Mouse (Mus musculus): ENCODE data around the gene Aste1. TPM values are rescaled to one million over a fixed set of nuclear protein-coding genes. Genes with fewer than 3 reads are reported as not detected.

Aste1 gene
- polyA plus RNA-seq, 1 experiment from 2014 or later: 14.1 TPM

DNA sequence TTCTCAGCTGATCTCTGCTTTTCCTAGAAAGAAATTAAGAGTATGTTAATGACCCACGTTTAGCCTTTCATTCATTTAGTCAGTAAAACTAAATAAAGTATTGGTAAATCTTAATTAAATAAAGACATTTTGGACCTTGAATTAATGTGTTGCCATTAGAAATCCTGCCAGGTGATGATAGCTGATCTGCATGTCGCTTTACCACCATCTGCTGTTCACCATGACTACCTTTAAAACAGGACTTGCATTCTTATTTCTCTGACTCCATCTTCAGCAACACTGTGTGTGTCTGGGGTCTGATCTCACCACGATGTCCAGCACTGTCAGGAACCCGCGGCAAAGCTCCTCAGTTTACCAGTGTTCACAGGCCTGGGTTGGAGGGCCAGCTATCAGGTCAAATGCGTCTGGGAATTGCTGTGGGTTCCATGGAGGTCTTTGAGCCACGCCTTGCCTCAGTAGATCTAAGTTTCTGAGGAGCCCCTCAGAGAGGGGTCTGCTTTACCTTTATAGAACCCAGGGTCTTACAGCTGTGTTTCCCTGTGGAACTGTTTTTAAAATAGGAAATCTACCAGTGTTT, 18.1 kb upstream of the Aste1 start:
- H3K9ac ChIP-seq (ENCODE audit: low read length): no peak overlapping the region
- no peaks in the 10 kb centered on the region for H3K36me3 ChIP-seq (ENCODE audit: control insufficient read depth, insufficient read depth, low read length)
- no peaks in the 10 kb centered on the region for H3K9me3 ChIP-seq (replicated peaks; ENCODE audit: control insufficient read depth, low read length)
- 71% methylated on average over 7 of the region's 7 CpGs for WGBS
- H3K4me2 ChIP-seq (ENCODE audit: low read depth, low read length): no peak overlapping the region
- no peaks in the 10 kb centered on the region for H3K4me1 ChIP-seq (ENCODE audit: control insufficient read depth, insufficient read depth, low read length)
- H3K4me3 ChIP-seq (replicated peaks; ENCODE audit: low read length): no peak overlapping the region
- ATAC-seq (ENCODE audit: insufficient read depth, low FRiP score): no peak
- no peaks in the 10 kb centered on the region; the same call in 1 of the 2 replicates for H3K27me3 ChIP-seq (ENCODE audit: control insufficient read depth, insufficient read depth, low read length)
- H3K27ac ChIP-seq (ENCODE audit: low read length): no peak overlapping the region

DNA sequence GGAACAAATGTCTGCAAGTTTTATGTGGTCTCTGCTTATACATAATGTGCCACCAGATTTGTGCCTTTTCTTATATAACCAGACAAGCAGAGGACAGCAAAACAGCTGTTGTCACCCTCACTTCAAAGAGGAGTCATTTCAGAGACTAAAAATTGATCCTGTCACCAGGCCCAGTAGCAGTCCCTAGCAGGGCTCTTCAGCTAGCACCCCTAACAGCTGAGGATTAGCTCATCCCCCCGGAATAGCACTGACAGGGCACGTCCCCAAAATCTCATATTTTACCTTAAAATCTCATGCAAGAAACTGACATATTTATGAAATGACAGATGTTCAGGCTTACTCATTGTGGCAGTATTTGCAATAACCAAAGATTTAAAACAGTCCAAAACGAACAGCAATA, 17.6 kb upstream of the Aste1 start:
- H3K9ac ChIP-seq (ENCODE audit: low read length): no peak overlapping the region
- no peaks in the 10 kb centered on the region for H3K4me1 ChIP-seq (ENCODE audit: control insufficient read depth, insufficient read depth, low read length)
- no peaks in the 10 kb centered on the region; the same call in 1 of the 2 replicates for H3K27me3 ChIP-seq (ENCODE audit: control insufficient read depth, insufficient read depth, low read length)
- H3K4me2 ChIP-seq (ENCODE audit: low read depth, low read length): no peak overlapping the region
- WGBS: 61% methylated on average over 3 of the region's 3 CpGs
- H3K9me3 ChIP-seq (replicated peaks; ENCODE audit: control insufficient read depth, low read length): no peaks in the 10 kb centered on the region
- no peak overlapping the region for H3K27ac ChIP-seq (ENCODE audit: low read length)
- no peaks in the 10 kb centered on the region for H3K36me3 ChIP-seq (ENCODE audit: control insufficient read depth, insufficient read depth, low read length)
- no peak overlapping the region for H3K4me3 ChIP-seq (replicated peaks; ENCODE audit: low read length)
- ATAC-seq (ENCODE audit: insufficient read depth, low FRiP score): no peak

GRCm38 (mm10) chr9:105379533-105380145, 15.6 kb upstream of the Aste1 start:
- H3K27me3 ChIP-seq (ENCODE audit: control insufficient read depth, insufficient read depth, low read length): no peaks in the 10 kb centered on the region; the same call in 1 of the 2 replicates
- H3K9ac ChIP-seq (ENCODE audit: low read length): no peak overlapping the region
- H3K4me2 ChIP-seq (ENCODE audit: low read depth, low read length): no peak overlapping the region
- ATAC-seq (ENCODE audit: insufficient read depth, low FRiP score): no peak
- H3K4me1 ChIP-seq (ENCODE audit: control insufficient read depth, insufficient read depth, low read length): no peaks in the 10 kb centered on the region
- WGBS: 78% methylated on average over 8 of the region's 8 CpGs
- H3K36me3 ChIP-seq (ENCODE audit: control insufficient read depth, insufficient read depth, low read length): no peaks in the 10 kb centered on the region
- no peak overlapping the region for H3K27ac ChIP-seq (ENCODE audit: low read length)
- no peak overlapping the region for H3K4me3 ChIP-seq (replicated peaks; ENCODE audit: low read length)
- no peaks in the 10 kb centered on the region for H3K9me3 ChIP-seq (replicated peaks; ENCODE audit: control insufficient read depth, low read length)

- 77% methylated on average over 5 of the region's 5 CpGs for WGBS
- no peak overlapping the region for H3K9ac ChIP-seq (ENCODE audit: low read length)
- H3K4me2 ChIP-seq (ENCODE audit: low read depth, low read length): no peak overlapping the region
- no peak for ATAC-seq (ENCODE audit: insufficient read depth, low FRiP score)
- no peaks in the 10 kb centered on the region for H3K36me3 ChIP-seq (ENCODE audit: control insufficient read depth, insufficient read depth, low read length)
- H3K9me3 ChIP-seq (replicated peaks; ENCODE audit: control insufficient read depth, low read length): no peaks in the 10 kb centered on the region
- no peak overlapping the region for H3K27ac ChIP-seq (ENCODE audit: low read length)
- no peak overlapping the region for H3K4me3 ChIP-seq (replicated peaks; ENCODE audit: low read length)
- H3K4me1 ChIP-seq (ENCODE audit: control insufficient read depth, insufficient read depth, low read length): no peaks in the 10 kb centered on the region
- H3K27me3 ChIP-seq (ENCODE audit: control insufficient read depth, insufficient read depth, low read length): no peaks in the 10 kb centered on the region
Observed at GRCm38 (mm10) chr9:105387403-105387802, 7.8 kb upstream of the Aste1 start.

DNA sequence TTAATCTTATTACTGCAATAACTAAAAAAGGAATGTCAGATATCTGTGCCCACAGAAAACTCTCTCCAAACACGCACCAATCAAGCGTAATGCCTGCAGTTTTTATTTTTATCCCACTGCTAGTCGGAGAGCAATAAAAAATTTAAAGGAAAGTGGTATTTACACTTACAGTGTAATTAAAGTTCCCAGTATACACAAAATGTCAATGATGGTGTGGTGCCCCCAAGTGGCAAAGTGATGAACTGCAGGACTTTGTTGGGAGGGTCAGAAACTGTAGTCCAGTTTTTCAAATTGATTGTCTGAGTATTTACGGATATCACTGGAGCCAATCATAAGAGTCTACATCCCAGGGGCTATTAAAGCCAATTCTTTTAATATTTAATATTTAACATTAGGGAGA, 5.9 kb upstream of the Aste1 start:
- H3K4me1 ChIP-seq (ENCODE audit: control insufficient read depth, insufficient read depth, low read length): no peaks in the 10 kb centered on the region
- no peak for ATAC-seq (ENCODE audit: insufficient read depth, low FRiP score)
- WGBS: 11% methylated on average over 4 of the region's 4 CpGs

GRCm38 (mm10) chr9:105390616-105391015, 4.6 kb upstream of the Aste1 start:
- Histone ChIP-seq H3K27me3 (ENCODE audit: control insufficient read depth, insufficient read depth, low read length) (no peaks in the 10 kb centered on the region), H3K9me3 (replicated peaks; ENCODE audit: control insufficient read depth, low read length) (no peaks in the 10 kb centered on the region), H3K4me1 (ENCODE audit: control insufficient read depth, insufficient read depth, low read length) (no peaks in the 10 kb centered on the region), H3K27ac (ENCODE audit: low read length) (no peak overlapping the region), H3K4me2 (ENCODE audit: low read depth, low read length) (no peak overlapping the region), H3K9ac (ENCODE audit: low read length) (no peak overlapping the region), H3K36me3 (ENCODE audit: control insufficient read depth, insufficient read depth, low read length) (no peaks in the 10 kb centered on the region), H3K4me3 (replicated peaks; ENCODE audit: low read length) (no peak overlapping the region)
- ATAC-seq (ENCODE audit: insufficient read depth, low FRiP score): no peak
- 49% methylated on average over 5 of the region's 5 CpGs for WGBS

More for the DNA sequence above, 5.9 kb upstream of the Aste1 start:
- H3K36me3 ChIP-seq (ENCODE audit: control insufficient read depth, insufficient read depth, low read length): no peaks in the 10 kb centered on the region
- H3K27ac ChIP-seq (ENCODE audit: low read length): no peak overlapping the region
- H3K9ac ChIP-seq (ENCODE audit: low read length): no peak overlapping the region
- no peaks in the 10 kb centered on the region for H3K9me3 ChIP-seq (replicated peaks; ENCODE audit: control insufficient read depth, low read length)
- no peak overlapping the region for H3K4me3 ChIP-seq (replicated peaks; ENCODE audit: low read length)
- no peaks in the 10 kb centered on the region for H3K27me3 ChIP-seq (ENCODE audit: control insufficient read depth, insufficient read depth, low read length)
- no peak overlapping the region for H3K4me2 ChIP-seq (ENCODE audit: low read depth, low read length)

DNA sequence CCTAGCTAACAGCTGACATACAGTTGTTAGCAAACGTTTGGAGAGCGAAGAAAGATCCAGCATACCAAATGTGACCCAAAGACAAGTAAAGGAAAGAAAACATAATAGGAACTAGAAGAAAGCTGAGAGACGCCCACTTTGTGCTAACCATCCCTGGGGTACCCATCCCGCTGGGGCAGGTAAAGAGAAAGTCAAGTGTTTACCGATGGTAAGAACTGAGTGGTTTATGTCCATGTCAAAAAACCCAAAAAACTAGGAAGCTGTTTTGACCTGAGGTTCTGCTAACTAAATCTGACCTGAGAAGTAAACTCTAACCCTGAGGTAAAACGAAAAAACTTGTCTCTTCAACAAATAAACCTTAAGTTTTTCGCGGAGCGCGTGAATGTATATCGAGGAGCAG, 472 bp upstream of the Aste1 start:
- peaks cover 8% of the 10 kb centered on the region for H3K4me1 ChIP-seq (ENCODE audit: control insufficient read depth, insufficient read depth, low read length)
- no peak for ATAC-seq (ENCODE audit: insufficient read depth, low FRiP score)

DNA sequence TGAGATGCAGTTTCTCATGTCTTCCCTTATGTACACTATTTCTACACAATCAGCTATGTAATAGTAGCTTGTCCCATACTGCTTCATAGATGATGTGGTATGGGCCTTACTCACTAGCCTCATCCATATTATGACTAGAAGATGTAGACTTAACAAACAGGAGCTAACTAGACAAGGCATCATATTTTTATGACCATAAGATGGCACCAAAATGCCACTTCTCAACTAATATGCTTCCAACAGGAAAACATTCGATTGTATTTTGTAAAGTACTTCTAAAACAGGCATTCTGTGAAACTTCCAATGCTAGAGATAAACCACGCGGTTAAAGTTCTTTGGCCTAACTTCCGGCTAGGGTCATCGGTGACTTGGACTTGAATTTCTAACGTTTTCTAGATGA, 13.4 kb downstream of the Aste1 start:
- WGBS: 89% methylated on average over 6 of the region's 6 CpGs
- Histone ChIP-seq H3K36me3 (ENCODE audit: control insufficient read depth, insufficient read depth, low read length) (peaks cover 10% of the 10 kb centered on the region; the same call in 1 of the 2 replicates), H3K27ac (ENCODE audit: low read length) (no peak overlapping the region), H3K9me3 (replicated peaks; ENCODE audit: control insufficient read depth, low read length) (no peaks in the 10 kb centered on the region), H3K4me1 (ENCODE audit: control insufficient read depth, insufficient read depth, low read length) (no peaks in the 10 kb centered on the region), H3K9ac (ENCODE audit: low read length) (no peak overlapping the region), H3K27me3 (ENCODE audit: control insufficient read depth, insufficient read depth, low read length) (no peaks in the 10 kb centered on the region), H3K4me2 (ENCODE audit: low read depth, low read length) (no peak overlapping the region), H3K4me3 (replicated peaks; ENCODE audit: low read length) (no peak overlapping the region)
- no peak for ATAC-seq (ENCODE audit: insufficient read depth, low FRiP score)

More for the DNA sequence above, 472 bp upstream of the Aste1 start:
- Histone ChIP-seq H3K27me3 (ENCODE audit: control insufficient read depth, insufficient read depth, low read length) (no peaks in the 10 kb centered on the region), H3K4me3 (replicated peaks; ENCODE audit: low read length) (peak overlapping the region; percentile 63), H3K9ac (ENCODE audit: low read length) (peak overlapping the region; percentile 79), H3K27ac (ENCODE audit: low read length) (no peak overlapping the region), H3K4me2 (ENCODE audit: low read depth, low read length) (peak overlapping the region; percentile 86), H3K36me3 (ENCODE audit: control insufficient read depth, insufficient read depth, low read length) (peaks cover 5% of the 10 kb centered on the region; the same call in 1 of the 2 replicates), H3K9me3 (replicated peaks; ENCODE audit: control insufficient read depth, low read length) (no peaks in the 10 kb centered on the region)
- WGBS: 12% methylated on average over 11 of the region's 11 CpGs

DNA sequence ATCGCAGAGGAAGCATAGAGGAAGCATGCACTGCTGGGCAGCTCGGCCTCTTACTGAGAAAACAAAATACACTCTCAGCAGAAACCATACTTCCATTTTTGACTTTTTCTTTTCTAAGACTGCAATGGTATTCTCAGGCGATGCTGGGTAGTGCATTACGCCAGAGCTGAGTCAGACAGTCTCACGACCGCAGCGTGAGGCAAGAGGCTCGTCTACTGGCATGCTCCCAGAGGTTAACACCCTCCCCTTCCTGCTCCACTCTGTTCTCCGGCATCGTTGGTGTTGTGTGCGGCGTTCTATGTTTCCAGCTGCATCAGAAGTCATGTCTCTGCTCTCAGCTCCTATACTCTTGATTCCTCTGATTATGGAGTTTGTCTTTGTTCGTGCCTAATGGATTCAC, 63.8 kb downstream of the Aste1 start:
- H3K4me1 ChIP-seq (ENCODE audit: control insufficient read depth, insufficient read depth, low read length): no peaks in the 10 kb centered on the region
- H3K4me2 ChIP-seq (ENCODE audit: low read depth, low read length): no peak overlapping the region
- 85% methylated on average over 13 of the region's 13 CpGs for WGBS
- H3K4me3 ChIP-seq (replicated peaks; ENCODE audit: low read length): no peak overlapping the region
- no peak for ATAC-seq (ENCODE audit: insufficient read depth, low FRiP score)
- H3K9me3 ChIP-seq (replicated peaks; ENCODE audit: control insufficient read depth, low read length): no peaks in the 10 kb centered on the region
- no peak overlapping the region for H3K27ac ChIP-seq (ENCODE audit: low read length)
- no peaks in the 10 kb centered on the region for H3K27me3 ChIP-seq (ENCODE audit: control insufficient read depth, insufficient read depth, low read length)
- no peak overlapping the region for H3K9ac ChIP-seq (ENCODE audit: low read length)
- H3K36me3 ChIP-seq (ENCODE audit: control insufficient read depth, insufficient read depth, low read length): peaks cover 8% of the 10 kb centered on the region
